Comparison of ENCODE assay signal across 10 mouse cellular contexts in the genomic region with DNA sequence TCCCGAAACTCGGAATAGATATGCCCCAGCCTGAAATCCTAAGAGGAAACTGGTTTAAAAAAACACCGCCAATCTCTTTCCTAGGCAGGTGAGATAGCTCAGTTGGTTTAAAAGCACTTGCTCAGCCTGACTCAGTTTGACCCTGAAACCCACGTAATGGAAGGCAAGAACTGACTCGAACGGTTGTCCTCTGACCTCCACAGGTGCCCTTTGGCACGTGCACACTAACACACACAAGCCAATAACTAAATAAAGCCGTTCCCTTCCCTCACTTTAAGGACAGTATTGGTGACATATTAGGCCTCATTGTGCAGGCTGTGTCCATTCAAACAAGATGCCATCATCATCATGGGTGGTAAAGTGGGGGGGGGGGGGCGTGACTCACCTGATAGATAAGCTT.
DNase-seq lines count a peak whose midpoint lies in the region; ATAC-seq lines count a peak whose summit lies in the region.
"Had no signal": no experiment of that assay in that cellular context is flagged by ENCODE, and none has a peak within 500 bp of the region (broad histone marks: within the 10 kb centered on the region; RNA-seq: fewer than 3 reads in every experiment).

No protein-coding gene starts in this region.

- H3K27me3 ChIP-seq in heart, embryonic 14.5 days (ENCODE audit: control insufficient read depth, insufficient read depth, low read length), result no peaks in the 10 kb centered on the region
- H3K27me3 ChIP-seq in embryonic facial prominence, embryonic 10.5 days (replicated peaks; ENCODE audit: low read depth, poor library complexity, severe bottlenecking), result peaks cover 11% of the 10 kb centered on the region
- no peaks in the 10 kb centered on the region for H3K27me3 ChIP-seq in hindbrain, embryonic 15.5 days
- H3K27me3 ChIP-seq in midbrain, embryonic 11.5 days (ENCODE audit: control insufficient read depth, insufficient read depth, low read length), result no peaks in the 10 kb centered on the region

- no peak overlapping the region for H3K27ac ChIP-seq in heart, embryonic 14.5 days (replicated peaks in 1 of 2; ENCODE audit: control insufficient read depth in 1 of 2, insufficient read depth in 1 of 2, low read depth in 2 of 2, low read length in 2 of 2)
- peak overlapping the region; percentile 74 for H3K27ac ChIP-seq in embryonic facial prominence, embryonic 10.5 days (replicated peaks)
- H3K27ac ChIP-seq in hindbrain, embryonic 15.5 days (replicated peaks), result no peak overlapping the region
- peak overlapping the region; percentile 32; the same call in 1 of the 2 replicates for H3K27ac ChIP-seq in midbrain, embryonic 11.5 days (ENCODE audit: low read depth, low read length)

- WGBS in heart, embryonic 14.5 days, result 24% methylated on average over 9 of the region's 9 CpGs
- WGBS in embryonic facial prominence, embryonic 10.5 days, result 7% methylated on average over 9 of the region's 9 CpGs
- WGBS in hindbrain, embryonic 15.5 days, result 12% methylated on average over 9 of the region's 9 CpGs
- WGBS in midbrain, embryonic 11.5 days, result 5% methylated on average over 9 of the region's 9 CpGs

- DNase-seq in heart, postnatal 36 days, result no peak
- DNase-seq in embryonic facial prominence, embryonic 10.5 days (ENCODE audit: low spot score), result no peak
- DNase-seq in midbrain, embryonic 11.5 days (ENCODE audit: low spot score, missing footprints), result peak; percentile 88
- no peak for DNase-seq in left cerebral cortex, postnatal 14 days (ENCODE audit: low spot score in 2 of 2)
- DNase-seq in left cerebral cortex, postnatal 10 days (ENCODE audit: extremely low spot score in 1 of 2, low spot score in 2 of 2), result no peak
- DNase-seq: cerebellum, adult 2 months; lung, postnatal 14 days had no signal

- peaks cover 11% of the 10 kb centered on the region; the same call in 1 of the 2 replicates for H3K36me3 ChIP-seq in heart, embryonic 14.5 days (ENCODE audit: control insufficient read depth, insufficient read depth, low read length)
- peaks cover 23% of the 10 kb centered on the region for H3K36me3 ChIP-seq in embryonic facial prominence, embryonic 10.5 days (replicated peaks)
- no peaks in the 10 kb centered on the region for H3K36me3 ChIP-seq in hindbrain, embryonic 15.5 days
- 0 out of 2 replicates have a peak, but pooled peaks cover 2% of the 10 kb centered on the region for H3K36me3 ChIP-seq in midbrain, embryonic 11.5 days (ENCODE audit: control insufficient read depth, insufficient read depth, low read length)

- intact Hi-C loops in heart, postnatal 36 days (cut with DNase I), result no loop called here
- intact Hi-C loops in left cerebral cortex, postnatal 14 days (cut with DNase I), result no loop called here
- intact Hi-C loops in left cerebral cortex, postnatal 10 days (cut with DNase I), result no loop called here

- H3K4me2 ChIP-seq in heart, embryonic 14.5 days (ENCODE audit: low read length), result peak overlapping the region; percentile 78
- H3K4me2 ChIP-seq in hindbrain, embryonic 15.5 days, result peak overlapping the region; percentile 47
- peak overlapping the region; percentile 46 for H3K4me2 ChIP-seq in midbrain, embryonic 11.5 days

- peak overlapping the region in 1 of 2 experiments; percentile 39; a peak in 1 of 4 replicates for H3K4me3 ChIP-seq in heart, embryonic 14.5 days (ENCODE audit: control insufficient read depth in 1 of 2, insufficient read depth in 1 of 2, low read depth in 1 of 2, low read length in 2 of 2)
- peak overlapping the region; percentile 57 for H3K4me3 ChIP-seq in embryonic facial prominence, embryonic 10.5 days
- H3K4me3 ChIP-seq in hindbrain, embryonic 15.5 days, result no peak overlapping the region
- H3K4me3 ChIP-seq in midbrain, embryonic 11.5 days (ENCODE audit: low read depth, low read length), result peak overlapping the region; percentile 28

- H3K9ac ChIP-seq in heart, embryonic 14.5 days (ENCODE audit: low read length), result peak overlapping the region; percentile 64
- no peak overlapping the region for H3K9ac ChIP-seq in hindbrain, embryonic 15.5 days
- H3K9ac ChIP-seq in midbrain, embryonic 11.5 days (ENCODE audit: low read length), result peak overlapping the region; percentile 51

- peaks cover 21 to 40% of the 10 kb centered on the region in 2 experiments for H3K4me1 ChIP-seq in heart, embryonic 14.5 days (ENCODE audit: control insufficient read depth in 2 of 2, insufficient read depth in 2 of 2, low read length in 2 of 2)
- H3K4me1 ChIP-seq in embryonic facial prominence, embryonic 10.5 days, result peaks cover 51% of the 10 kb centered on the region
- H3K4me1 ChIP-seq in hindbrain, embryonic 15.5 days (replicated peaks), result peaks cover 28% of the 10 kb centered on the region
- H3K4me1 ChIP-seq in midbrain, embryonic 11.5 days (ENCODE audit: control insufficient read depth, insufficient read depth, low read length), result peaks cover 17% of the 10 kb centered on the region

- ATAC-seq in heart, embryonic 14.5 days (ENCODE audit: insufficient number of reproducible peaks, insufficient read depth, low FRiP score, low read depth), result no peak
- no peak for ATAC-seq in hindbrain, embryonic 15.5 days (ENCODE audit: low FRiP score, low read depth)
- no peak for ATAC-seq in midbrain, embryonic 11.5 days (ENCODE audit: low FRiP score)
- no peak for ATAC-seq in erythroid progenitor cell, adult 5-6 weeks (replicated peaks; ENCODE audit: low FRiP score, poor library complexity, severe bottlenecking)

- no peaks in the 10 kb centered on the region for H3K9me3 ChIP-seq in heart, embryonic 14.5 days (ENCODE audit: control insufficient read depth, low read length)
- no peaks in the 10 kb centered on the region for H3K9me3 ChIP-seq in embryonic facial prominence, embryonic 10.5 days
- no peaks in the 10 kb centered on the region for H3K9me3 ChIP-seq in hindbrain, embryonic 15.5 days
- no peaks in the 10 kb centered on the region for H3K9me3 ChIP-seq in midbrain, embryonic 11.5 days (ENCODE audit: control insufficient read depth, low read length)

Comparison
In these comparisons a context has a peak if more than half of its experiments do, and no peak if none do; other contexts are left out.
1. H3K27ac ChIP-seq: peak in embryonic facial prominence, embryonic 10.5 days (single experiment) and midbrain, embryonic 11.5 days (single experiment); none in heart, embryonic 14.5 days (0 of 2) and hindbrain, embryonic 15.5 days (single experiment).
2. Peak in every context shown above with its lines, with median percentiles within 50 percentile points of each other: H3K4me2 ChIP-seq.